Mouse (Mus musculus): ENCODE measurements around the gene Bcl11b. TPM values are rescaled to one million over a fixed set of nuclear protein-coding genes. Genes with fewer than 3 reads are reported as not detected.
A peak's percentile ranks its signal among the peaks of the same experiment; 100 is the strongest.

Gene Bcl11b
- total RNA-seq (2017) = 7.3 and 8.1 TPM in 2 replicates

- no peak for ATAC-seq (ENCODE audit: extremely low read depth, insufficient number of reproducible peaks, low FRiP score, poor library complexity, severe bottlenecking)
These were observed at the start of gene Bcl11b for GRCm38 (mm10) chr12:108003483-108003882. Gene Bcl11b (minus strand): TSS chr12:108003602.

GRCm38 (mm10) chr12:108050996-108051395 lies 47.6 kb upstream of the Bcl11b start:
- no peak for ATAC-seq (ENCODE audit: extremely low read depth, insufficient number of reproducible peaks, low FRiP score, poor library complexity, severe bottlenecking)

DNA sequence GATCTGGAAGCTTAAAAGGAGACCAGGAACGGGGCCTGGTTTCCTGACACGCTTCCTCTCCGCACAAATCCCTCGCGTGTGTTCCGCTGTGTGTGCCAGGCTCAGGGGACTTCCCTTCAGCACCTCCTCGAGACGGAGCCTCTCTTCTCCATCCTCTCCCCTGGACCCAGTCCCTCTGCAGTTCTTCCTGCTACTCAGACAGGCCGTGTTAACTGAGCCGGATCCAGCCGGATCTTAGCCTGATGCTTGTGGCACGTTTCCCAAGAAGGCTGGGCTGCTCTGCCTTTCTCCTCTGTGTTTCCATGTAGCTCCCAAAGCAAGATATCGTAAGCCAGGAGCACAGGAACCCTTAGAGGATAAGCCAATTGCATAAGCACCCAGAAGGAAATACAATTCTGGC lies 46.2 kb upstream of the Bcl11b start:
- ATAC-seq (ENCODE audit: extremely low read depth, insufficient number of reproducible peaks, low FRiP score, poor library complexity, severe bottlenecking) = no peak

- no peak for ATAC-seq (ENCODE audit: extremely low read depth, insufficient number of reproducible peaks, low FRiP score, poor library complexity, severe bottlenecking)
These were observed 38.8 kb upstream of the Bcl11b start for GRCm38 (mm10) chr12:108042239-108042571.

- no peak for ATAC-seq (ENCODE audit: extremely low read depth, insufficient number of reproducible peaks, low FRiP score, poor library complexity, severe bottlenecking)
These were observed 38.3 kb upstream of the Bcl11b start for GRCm38 (mm10) chr12:108041571-108042238.

GRCm38 (mm10) chr12:108037446-108037845 lies 34.0 kb upstream of the Bcl11b start:
- no peak for ATAC-seq (ENCODE audit: extremely low read depth, insufficient number of reproducible peaks, low FRiP score, poor library complexity, severe bottlenecking)

DNA sequence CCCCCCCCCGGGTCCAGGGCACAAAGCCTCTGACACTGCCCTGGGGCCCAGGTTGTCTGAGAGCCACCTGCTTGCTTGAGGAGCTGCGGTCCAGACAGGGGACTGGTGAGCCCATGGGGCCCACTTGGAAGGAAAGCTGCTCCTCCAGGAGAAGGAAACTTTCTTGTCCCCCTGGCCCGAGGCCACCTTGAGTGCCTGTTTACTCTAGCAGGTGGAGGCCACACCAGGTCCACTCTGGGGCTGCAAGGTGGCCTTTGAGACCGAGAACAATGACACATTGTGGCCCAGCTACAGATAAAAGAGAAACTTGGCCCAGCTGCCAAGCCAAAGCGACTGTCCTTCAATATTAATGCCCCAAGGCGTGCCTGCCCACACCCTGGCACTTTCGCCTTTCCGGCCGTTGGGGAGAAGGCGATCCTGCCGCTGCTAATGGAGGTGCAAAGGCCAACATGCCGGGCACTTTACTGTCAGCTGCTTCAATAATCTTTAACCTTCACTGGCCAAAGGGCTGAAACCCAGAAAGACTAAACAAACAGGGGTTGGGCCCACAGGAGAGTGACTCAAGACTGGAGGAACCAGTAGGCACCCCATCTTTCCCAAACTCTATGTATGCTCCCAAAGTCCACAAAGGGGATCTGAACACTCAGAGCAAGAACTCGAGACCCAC lies 32.1 kb upstream of the Bcl11b start:
- no peak for ATAC-seq (ENCODE audit: extremely low read depth, insufficient number of reproducible peaks, low FRiP score, poor library complexity, severe bottlenecking)

DNA sequence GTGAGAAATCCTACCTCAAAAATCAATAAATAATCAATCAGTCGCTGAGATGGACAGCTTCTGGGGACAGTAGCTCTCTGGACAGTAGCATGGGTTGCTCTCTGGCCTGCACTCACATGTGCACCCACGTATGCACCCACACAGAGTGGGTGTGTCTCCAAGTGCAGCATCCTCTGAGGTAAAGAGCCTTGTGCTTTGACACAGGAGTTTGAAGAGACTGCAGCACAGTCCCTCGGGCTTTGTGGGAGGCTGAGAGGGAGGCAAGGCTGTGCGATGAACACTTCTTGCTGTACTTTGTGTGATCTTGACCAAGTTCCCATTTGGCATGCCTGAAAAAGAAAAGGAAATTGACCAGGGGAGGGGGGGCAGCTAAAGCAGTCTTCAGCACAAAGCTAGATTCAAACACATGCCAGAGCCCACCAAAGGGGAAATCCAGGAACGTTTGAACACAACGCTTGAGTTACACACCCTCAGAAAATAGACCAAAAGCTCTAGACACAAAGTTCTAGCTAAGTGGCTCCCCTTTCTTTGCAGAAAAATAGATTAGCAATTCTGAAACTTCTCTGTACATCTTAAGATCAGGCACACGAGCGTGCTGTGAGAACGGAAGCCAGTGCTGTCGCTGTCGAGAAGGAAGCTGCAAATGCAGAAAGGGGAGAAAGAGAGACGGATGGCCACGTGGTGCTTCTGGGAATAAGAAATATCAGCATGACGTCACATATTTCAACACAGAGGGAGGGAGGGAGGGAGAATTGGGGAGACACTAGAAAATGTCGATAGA lies 19.6 kb upstream of the Bcl11b start:
- ATAC-seq (ENCODE audit: extremely low read depth, insufficient number of reproducible peaks, low FRiP score, poor library complexity, severe bottlenecking) = no peak

GRCm38 (mm10) chr12:108012003-108012402 lies 8.6 kb upstream of the Bcl11b start:
- no peak for ATAC-seq (ENCODE audit: extremely low read depth, insufficient number of reproducible peaks, low FRiP score, poor library complexity, severe bottlenecking)

DNA sequence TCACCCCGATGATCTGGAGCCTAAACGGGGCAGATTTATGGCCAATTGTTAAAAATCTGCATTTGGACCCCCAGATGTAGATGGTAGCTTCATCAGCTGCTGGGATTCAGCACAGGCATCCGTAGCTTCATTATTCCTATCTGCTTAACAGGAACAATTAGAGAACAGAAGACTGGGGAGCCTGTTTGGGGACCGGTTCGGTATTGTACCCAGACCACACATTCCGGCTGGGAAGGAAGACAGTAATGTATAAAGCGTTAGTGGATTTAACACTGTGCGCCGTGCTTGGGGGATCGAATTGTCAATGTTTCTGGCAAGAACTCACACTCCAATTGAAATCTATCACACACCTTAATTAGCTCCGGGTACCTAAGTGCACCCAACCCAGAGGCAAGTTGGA lies 6.9 kb upstream of the Bcl11b start:
- ATAC-seq (ENCODE audit: extremely low read depth, insufficient number of reproducible peaks, low FRiP score, poor library complexity, severe bottlenecking) = no peak

- ATAC-seq (ENCODE audit: extremely low read depth, insufficient number of reproducible peaks, low FRiP score, poor library complexity, severe bottlenecking) = no peak
These were observed 5.8 kb upstream of the Bcl11b start for GRCm38 (mm10) chr12:108009156-108009555.

DNA sequence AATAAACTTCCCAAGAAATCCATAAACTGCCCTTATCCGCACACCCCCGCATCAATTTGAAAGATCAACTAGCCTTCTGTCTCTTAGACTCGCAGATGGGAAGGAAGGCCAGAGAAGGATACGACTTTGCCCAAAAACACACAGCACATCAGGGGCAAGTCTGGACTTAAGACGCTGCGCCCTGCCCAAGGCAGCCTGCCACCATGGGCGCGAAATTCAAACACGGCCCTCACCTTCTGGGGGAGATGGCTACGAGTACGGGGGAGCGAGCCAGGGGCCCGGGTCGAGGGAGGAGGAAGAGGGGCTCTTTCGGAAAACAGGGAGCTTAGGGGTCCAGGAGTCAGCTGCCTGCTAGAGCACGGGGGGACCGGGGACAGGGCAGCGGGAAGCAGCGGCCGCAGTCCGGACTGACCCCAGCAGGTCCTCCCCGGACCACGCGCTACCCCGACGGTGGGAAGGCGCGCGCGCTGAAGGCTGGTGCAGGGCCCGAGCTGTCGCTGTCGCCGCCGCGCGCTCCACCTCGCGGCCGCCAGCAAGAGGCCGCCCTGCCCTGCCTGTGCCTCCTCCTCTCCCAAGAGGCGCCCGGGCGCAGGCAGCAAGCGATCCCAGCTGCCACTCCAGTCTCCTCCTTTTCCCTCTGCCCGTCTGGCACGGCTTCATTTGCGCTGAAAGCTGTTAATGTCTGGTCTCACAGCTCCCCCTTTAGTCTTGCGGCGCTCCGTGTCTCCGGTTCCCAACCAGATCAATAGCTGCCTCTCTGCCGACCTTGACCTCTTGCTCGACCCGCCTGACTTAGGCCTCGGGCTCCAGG lies 2.6 kb upstream of the Bcl11b start:
- no peak for ATAC-seq (ENCODE audit: extremely low read depth, insufficient number of reproducible peaks, low FRiP score, poor library complexity, severe bottlenecking)

DNA sequence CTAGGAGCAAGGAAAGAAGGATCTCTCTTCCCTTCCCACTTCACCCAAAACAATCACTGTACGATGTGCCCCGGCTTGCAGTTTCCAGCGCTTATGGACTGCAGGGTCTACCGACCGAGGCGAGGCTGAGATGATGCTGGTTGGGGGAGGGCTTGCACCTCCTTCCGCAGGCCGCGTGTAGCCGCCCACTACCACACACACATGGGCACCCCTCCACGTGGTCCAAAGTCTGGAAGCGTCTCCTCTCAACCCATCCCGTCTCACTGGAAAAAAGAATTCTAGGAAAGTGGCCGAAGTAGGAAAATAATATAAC lies 2.0 kb upstream of the Bcl11b start:
- no peak for ATAC-seq (ENCODE audit: extremely low read depth, insufficient number of reproducible peaks, low FRiP score, poor library complexity, severe bottlenecking)

DNA sequence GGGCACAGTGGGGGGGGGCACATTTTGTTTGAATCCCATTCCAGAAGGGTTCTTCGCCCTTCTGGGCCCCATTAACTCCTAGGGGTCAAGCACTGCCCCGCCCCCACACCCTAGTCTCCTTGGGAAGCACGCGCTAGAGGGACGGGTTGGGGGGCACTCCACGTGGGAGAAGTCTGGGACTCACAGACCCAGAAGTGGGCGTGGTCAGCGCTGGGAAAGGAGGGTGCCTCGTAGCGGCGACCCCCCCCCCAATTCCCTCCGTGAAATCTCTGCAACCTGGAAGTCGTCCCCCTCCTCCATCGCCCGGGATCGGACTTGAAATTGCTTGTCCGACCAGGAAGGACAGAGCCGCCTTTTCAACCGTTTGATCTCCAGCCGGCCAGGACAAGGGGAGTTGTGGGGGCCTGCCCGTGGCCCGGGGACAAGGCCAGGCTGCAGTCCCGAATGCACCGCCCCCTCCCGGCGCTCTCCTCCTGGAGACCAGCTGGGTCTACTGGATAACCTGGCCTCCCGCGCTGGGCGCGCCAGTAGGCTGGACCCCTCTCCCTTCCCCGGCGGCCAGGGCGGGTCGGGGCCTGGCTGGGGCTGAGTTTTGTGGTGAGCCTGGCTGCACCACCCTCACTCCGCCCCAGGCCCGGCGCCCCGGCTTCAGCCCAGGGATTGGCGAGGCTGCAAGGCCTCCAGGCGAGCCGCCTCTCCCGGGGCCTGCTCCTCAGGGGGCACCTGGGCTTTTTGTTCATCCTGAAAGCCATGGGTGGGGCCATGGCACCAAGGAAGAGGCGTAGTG lies 1.5 kb upstream of the Bcl11b start:
- no peak for ATAC-seq (ENCODE audit: extremely low read depth, insufficient number of reproducible peaks, low FRiP score, poor library complexity, severe bottlenecking)

DNA sequence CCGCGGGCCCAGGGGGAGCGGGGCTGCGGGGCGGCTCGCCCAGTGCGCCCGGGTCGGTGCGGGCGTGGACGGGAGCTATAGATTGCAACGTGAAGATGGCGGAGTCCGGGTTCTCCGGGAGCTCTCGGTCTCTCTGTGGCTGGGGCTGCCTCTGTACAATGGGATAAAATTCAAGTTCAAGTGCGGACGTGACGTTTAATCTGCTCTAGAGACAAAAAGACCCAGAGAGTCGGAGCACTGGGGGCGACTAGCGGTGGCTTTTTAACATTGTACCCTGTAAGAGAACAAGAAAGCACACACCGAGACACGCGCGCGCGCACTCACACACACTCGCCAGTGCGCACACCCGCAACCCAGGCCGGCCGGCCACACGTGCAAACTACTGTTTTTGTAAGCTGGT lies 526 bp upstream of the Bcl11b start:
- peak; percentile 18; the same call in 1 of the 2 replicates for ATAC-seq (ENCODE audit: extremely low read depth, insufficient number of reproducible peaks, low FRiP score, poor library complexity, severe bottlenecking)

- ATAC-seq (ENCODE audit: extremely low read depth, insufficient number of reproducible peaks, low FRiP score, poor library complexity, severe bottlenecking) = no peak
These were observed 789 bp downstream of the Bcl11b start for GRCm38 (mm10) chr12:108002436-108003189.

DNA sequence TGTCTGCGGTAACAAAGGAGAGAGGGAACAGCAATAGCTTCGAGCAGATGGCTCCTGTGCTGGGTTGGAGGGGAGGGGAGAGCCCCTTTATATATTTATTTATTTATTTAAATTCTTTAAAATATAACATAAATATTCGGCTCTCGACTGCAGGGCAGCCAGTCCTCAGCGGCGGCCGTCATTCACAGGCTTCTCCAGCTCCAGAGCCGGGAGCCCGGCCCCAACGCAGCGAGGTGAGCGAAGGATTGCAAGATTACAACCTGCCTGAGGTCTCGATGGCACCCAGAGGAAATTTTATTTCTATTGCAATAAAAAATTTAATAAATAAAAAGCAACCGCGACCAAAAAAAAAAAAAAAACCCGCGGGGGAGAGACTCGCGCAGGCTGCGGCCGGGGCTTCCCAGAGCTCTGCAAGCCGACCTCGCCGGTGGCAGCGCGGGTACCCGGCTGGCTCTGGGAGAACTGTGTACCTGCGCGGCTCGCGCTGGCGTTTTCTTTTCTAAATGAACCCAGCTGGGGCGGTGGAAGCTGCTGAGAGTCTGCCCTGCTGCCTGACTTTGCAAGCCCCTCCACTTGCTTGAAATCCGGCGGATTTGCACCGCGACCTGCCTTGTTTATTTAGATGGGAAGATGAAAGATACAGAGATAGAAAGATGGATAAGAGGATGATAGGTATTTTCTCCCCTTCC lies 1.6 kb downstream of the Bcl11b start:
- ATAC-seq (ENCODE audit: extremely low read depth, insufficient number of reproducible peaks, low FRiP score, poor library complexity, severe bottlenecking) = no peak

DNA sequence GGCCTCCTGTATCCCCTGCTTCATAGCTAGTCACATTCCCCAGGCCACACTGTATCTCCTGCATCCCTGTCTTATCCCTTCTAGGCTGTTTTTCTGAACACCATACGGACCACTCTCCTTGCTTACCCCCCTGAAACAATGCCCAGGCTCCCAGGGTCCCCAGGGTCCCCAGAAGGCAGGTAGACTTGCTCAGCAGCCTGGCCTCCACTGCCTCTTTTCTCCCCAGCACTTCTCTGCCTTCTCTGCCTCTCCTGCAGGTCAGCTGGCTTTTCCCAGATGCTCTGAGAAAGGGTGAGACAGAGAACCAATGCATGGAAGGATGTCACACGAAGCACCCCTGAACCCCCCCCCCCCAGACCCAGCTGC lies 2.7 kb downstream of the Bcl11b start:
- ATAC-seq (ENCODE audit: extremely low read depth, insufficient number of reproducible peaks, low FRiP score, poor library complexity, severe bottlenecking) = no peak

Data from neutrophil, adult 5-6 weeks (primary cell).